8 mouse cellular contexts compared by ENCODE assay signal in genomic region chr4:138215671-138216199, GRCm38 (mm10). TPM values are rescaled to one million over a fixed set of nuclear protein-coding genes. Genes with fewer than 3 reads are reported as not detected.
A peak's percentile ranks its signal among the peaks of the same experiment; 100 is the strongest.
DNase-seq lines count a peak whose midpoint lies in the region; ATAC-seq and TF ChIP-seq lines count a peak whose summit lies in the region.

No protein-coding gene starts in this region.

- H3K9me3 ChIP-seq in megakaryocyte, embryonic 14.5 days = no peaks in the 10 kb centered on the region
- H3K9me3 ChIP-seq in forebrain, embryonic 12.5 days = no peaks in the 10 kb centered on the region
- no peaks in the 10 kb centered on the region for H3K9me3 ChIP-seq in limb, embryonic 14.5 days (ENCODE audit: control insufficient read depth, low read length)
- H3K9me3 ChIP-seq in neural tube, embryonic 13.5 days = no peaks in the 10 kb centered on the region

- no peak for TF ChIP-seq POLR2A in limb, embryonic 14.5 days (IDR thresholded peaks at IDR 0.05; ENCODE audit: borderline replicate concordance, extremely low read depth, insufficient read depth, insufficient read length)

- H3K9ac ChIP-seq in forebrain, embryonic 12.5 days = peak overlapping the region; percentile 97
- H3K9ac ChIP-seq in limb, embryonic 14.5 days (ENCODE audit: low read depth, low read length, severe bottlenecking) = peak overlapping the region; percentile 97
- H3K9ac ChIP-seq in neural tube, embryonic 13.5 days = peak overlapping the region; percentile 99

- ATAC-seq in megakaryocyte, adult 5-6 weeks (ENCODE audit: poor library complexity, severe bottlenecking) = no peak
- no peak for ATAC-seq in forebrain, embryonic 12.5 days (ENCODE audit: low FRiP score)
- no peak for ATAC-seq in limb, embryonic 14.5 days (ENCODE audit: low FRiP score, low read depth)
- no peak for ATAC-seq in neural tube, embryonic 13.5 days (ENCODE audit: low read depth)

- peak overlapping the region; percentile 100 for H3K27ac ChIP-seq in forebrain, embryonic 12.5 days
- peak overlapping the region; percentile 97 for H3K27ac ChIP-seq in limb, embryonic 14.5 days (replicated peaks; ENCODE audit: low read depth, low read length)
- peak overlapping the region; percentile 100 for H3K27ac ChIP-seq in neural tube, embryonic 13.5 days (replicated peaks)

- no peak for DNase-seq in limb, embryonic 14.5 days (ENCODE audit: low spot score)
- no peak for DNase-seq in yolk sac, embryonic 10.5 days (ENCODE audit: low spot score)
- DNase-seq in urinary bladder, postnatal 25 days (ENCODE audit: low spot score) = no peak
- DNase-seq in thymus, postnatal 10 days (ENCODE audit: low spot score in 2 of 2) = no peak

- peaks cover 71% of the 10 kb centered on the region for H3K4me1 ChIP-seq in megakaryocyte, embryonic 14.5 days
- H3K4me1 ChIP-seq in forebrain, embryonic 12.5 days = peaks cover 39% of the 10 kb centered on the region
- peaks cover 15% of the 10 kb centered on the region for H3K4me1 ChIP-seq in limb, embryonic 14.5 days (ENCODE audit: control insufficient read depth, insufficient read depth, low read length)
- peaks cover 39% of the 10 kb centered on the region for H3K4me1 ChIP-seq in neural tube, embryonic 13.5 days (replicated peaks)

- H3K4me2 ChIP-seq in forebrain, embryonic 12.5 days = peak overlapping the region; percentile 65
- H3K4me2 ChIP-seq in limb, embryonic 14.5 days (replicated peaks; ENCODE audit: low read depth, low read length, severe bottlenecking) = peak overlapping the region; percentile 80
- peak overlapping the region; percentile 77 for H3K4me2 ChIP-seq in neural tube, embryonic 13.5 days

- H3K27me3 ChIP-seq in megakaryocyte, embryonic 14.5 days (replicated peaks) = no peaks in the 10 kb centered on the region
- no peaks in the 10 kb centered on the region for H3K27me3 ChIP-seq in forebrain, embryonic 12.5 days
- no peaks in the 10 kb centered on the region for H3K27me3 ChIP-seq in limb, embryonic 14.5 days (ENCODE audit: control insufficient read depth, insufficient read depth, low read length)
- no peaks in the 10 kb centered on the region for H3K27me3 ChIP-seq in neural tube, embryonic 13.5 days

- H3K36me3 ChIP-seq in megakaryocyte, embryonic 14.5 days (replicated peaks; ENCODE audit: low read length) = peaks cover 22% of the 10 kb centered on the region
- H3K36me3 ChIP-seq in forebrain, embryonic 12.5 days (replicated peaks) = no peaks in the 10 kb centered on the region
- peaks cover 24% of the 10 kb centered on the region for H3K36me3 ChIP-seq in limb, embryonic 14.5 days (ENCODE audit: control insufficient read depth, insufficient read depth, low read length)
- H3K36me3 ChIP-seq in neural tube, embryonic 13.5 days = peaks cover 3% of the 10 kb centered on the region; the same call in 1 of the 2 replicates

- WGBS in forebrain, embryonic 12.5 days = 49% methylated on average over 13 of the region's 13 CpGs
- 48% methylated on average over 13 of the region's 13 CpGs for WGBS in limb, embryonic 14.5 days
- WGBS in neural tube, embryonic 13.5 days = 46% methylated on average over 13 of the region's 13 CpGs

- H3K4me3 ChIP-seq in megakaryocyte, embryonic 14.5 days (replicated peaks) = peak overlapping the region; percentile 99
- H3K4me3 ChIP-seq in forebrain, embryonic 12.5 days (replicated peaks) = peak overlapping the region; percentile 96
- H3K4me3 ChIP-seq in limb, embryonic 14.5 days (replicated peaks; ENCODE audit: low read length) = peak overlapping the region; percentile 98
- peak overlapping the region; percentile 99 for H3K4me3 ChIP-seq in neural tube, embryonic 13.5 days

RNA-seq across cellular contexts. Expression of gene Hp1bp3, which starts 0.4 kb away (rescaled TPM):
- polyA plus RNA-seq in megakaryocyte, embryonic 14.5 days (2012; ENCODE audit: insufficient read depth, low replicate concordance) = 14.0 and 53.0 TPM in 2 replicates
- 89.1 and 105 TPM in 2 replicates for total RNA-seq in megakaryocyte, adult 5-6 weeks (2015)
- total RNA-seq in megakaryocyte, adult 5-6 weeks (2017) = 165 and 173 TPM in 2 replicates
- polyA plus RNA-seq in forebrain, embryonic 12.5 days (2016; fragmentation: Nextera tagmentation; extraction: Ambion mirVana) = 214 and 229 TPM in 2 replicates
- polyA plus RNA-seq in limb, embryonic 14.5 days (2012; rRNA removed) = 165 and 174 TPM in 2 replicates
- polyA plus RNA-seq in limb, embryonic 14.5 days (2014; fragmentation: Nextera tagmentation; extraction: Ambion mirVana) = 183 and 212 TPM in 2 replicates
- 172 and 212 TPM in 2 replicates for polyA plus RNA-seq in neural tube, embryonic 13.5 days (2015; fragmentation: Nextera tagmentation; extraction: Ambion mirVana)

RNA-seq across cellular contexts. Expression of gene Sh2d5, which starts 34.5 kb away (rescaled TPM):
- 11.4 and 15.9 TPM in 2 replicates for polyA plus RNA-seq in megakaryocyte, embryonic 14.5 days (2012; ENCODE audit: insufficient read depth, low replicate concordance)
- 1.5 and 2.4 TPM in 2 replicates for total RNA-seq in megakaryocyte, adult 5-6 weeks (2015)
- 1.2 and 1.3 TPM in 2 replicates for total RNA-seq in megakaryocyte, adult 5-6 weeks (2017)
- 1.3 and 1.6 TPM in 2 replicates for polyA plus RNA-seq in forebrain, embryonic 12.5 days (2016; fragmentation: Nextera tagmentation; extraction: Ambion mirVana)
- polyA plus RNA-seq in limb, embryonic 14.5 days (2012; rRNA removed) = 1.6 and 2.5 TPM in 2 replicates
- polyA plus RNA-seq in limb, embryonic 14.5 days (2014; fragmentation: Nextera tagmentation; extraction: Ambion mirVana) = 0.25 and 0.77 TPM in 2 replicates
- polyA plus RNA-seq in neural tube, embryonic 13.5 days (2015; fragmentation: Nextera tagmentation; extraction: Ambion mirVana) = 9.4 TPM in 2 replicates

RNA-seq across cellular contexts. Expression of gene Kif17, which starts 34.5 kb away (rescaled TPM):
- 1.4 and 1.7 TPM in 2 replicates for polyA plus RNA-seq in megakaryocyte, embryonic 14.5 days (2012; ENCODE audit: insufficient read depth, low replicate concordance)
- total RNA-seq in megakaryocyte, adult 5-6 weeks (2015) = 0.13 and 0.25 TPM in 2 replicates
- 0.12 and 0.59 TPM in 2 replicates for total RNA-seq in megakaryocyte, adult 5-6 weeks (2017)
- polyA plus RNA-seq in forebrain, embryonic 12.5 days (2016; fragmentation: Nextera tagmentation; extraction: Ambion mirVana) = 0.40 and 0.45 TPM in 2 replicates
- 2.3 and 3.0 TPM in 2 replicates for polyA plus RNA-seq in limb, embryonic 14.5 days (2012; rRNA removed)
- 1.1 TPM in 2 replicates for polyA plus RNA-seq in limb, embryonic 14.5 days (2014; fragmentation: Nextera tagmentation; extraction: Ambion mirVana)
- polyA plus RNA-seq in neural tube, embryonic 13.5 days (2015; fragmentation: Nextera tagmentation; extraction: Ambion mirVana) = 2.1 and 2.2 TPM in 2 replicates
